Mouse (Mus musculus) MEL (cell line): ENCODE data around the gene P3h4.

ENCODE experiments used
- CHD2 ChIP-seq: IDR thresholded peaks from 2 replicates; pipeline ENCODE4 v1.6.1; 2011; ENCODE audit warnings: low read length, improper control_type of control experiment
- CTCF ChIP-seq, 3 experiments: IDR thresholded peaks in 2 of 3; conservative IDR thresholded peaks in 1 of 3; 2 replicates each; pipeline ENCODE4 v1.5.1; 2011 to 2012; ENCODE audit warnings: low read length in 3 of 3, low read depth in 2 of 3, mild to moderate bottlenecking in 2 of 3, improper control_type of control experiment in 1 of 3, inconsistent platforms in 1 of 3, mixed read lengths in 1 of 3, moderate library complexity in 1 of 3; ENCODE audit not compliant: control insufficient read depth in 1 of 3, insufficient read depth in 1 of 3, poor library complexity in 1 of 3, severe bottlenecking in 1 of 3
- ETS1 ChIP-seq: IDR thresholded peaks from 2 replicates; pipeline ENCODE4 v1.6.1; 2012; ENCODE audit warnings: low read depth, mild to moderate bottlenecking, inconsistent platforms, low read length, improper control_type of control experiment, moderate library complexity
- GATA1 ChIP-seq: IDR thresholded peaks from 2 replicates; pipeline ENCODE4 v1.6.1; 2011; ENCODE audit warnings: low read depth, low read length, improper control_type of control experiment
- HCFC1 ChIP-seq: IDR thresholded peaks from 2 replicates; pipeline ENCODE4 v1.6.1; 2012; ENCODE audit warnings: low read depth, mild to moderate bottlenecking, inconsistent platforms, low read length, improper control_type of control experiment, moderate library complexity
- KAT2A ChIP-seq: conservative IDR thresholded peaks from 2 replicates; pipeline ENCODE4 v1.6.1; 2012; ENCODE audit warnings: low read depth, low read length, improper control_type of control experiment, inconsistent platforms
- MAFK ChIP-seq: IDR thresholded peaks from 2 replicates; pipeline ENCODE4 v1.6.1; 2011; ENCODE audit warnings: low read depth, mild to moderate bottlenecking, low read length, improper control_type of control experiment, borderline replicate concordance
- MEF2A ChIP-seq: IDR thresholded peaks from 2 replicates; pipeline ENCODE4 v1.6.1; 2014; ENCODE audit warnings: low read depth, mild to moderate bottlenecking, inconsistent platforms, low read length, improper control_type of control experiment; ENCODE audit not compliant: poor library complexity, insufficient replicate concordance, severe bottlenecking; ENCODE audit errors: extremely low read depth
- MXI1 ChIP-seq: IDR thresholded peaks from 2 replicates; pipeline ENCODE4 v1.6.1; 2011; ENCODE audit warnings: mild to moderate bottlenecking, low read depth, low read length, improper control_type of control experiment
- POLR2A ChIP-seq, 2 experiments: IDR thresholded peaks; 2 replicates each; pipeline ENCODE4 v1.6.1; 2011 to 2012; ENCODE audit warnings: low read length in 2 of 2, mild to moderate bottlenecking in 2 of 2, control low read depth in 1 of 2, improper control_type of control experiment in 1 of 2, low read depth in 1 of 2, moderate library complexity in 1 of 2; ENCODE audit not compliant: control insufficient read depth in 1 of 2, insufficient read depth in 1 of 2, poor library complexity in 1 of 2
- USF1 ChIP-seq: IDR thresholded peaks from 2 replicates; pipeline ENCODE4 v1.6.1; 2014; ENCODE audit warnings: low read depth, mild to moderate bottlenecking, inconsistent platforms, low read length, improper control_type of control experiment, moderate library complexity
- ZMIZ1 ChIP-seq: IDR thresholded peaks from 2 replicates; pipeline ENCODE4 v1.6.1; 2012; ENCODE audit warnings: low read depth, mild to moderate bottlenecking, inconsistent platforms, low read length, improper control_type of control experiment, moderate library complexity
- ZNF384 ChIP-seq: IDR thresholded peaks from 2 replicates; pipeline ENCODE4 v1.6.1; 2012; ENCODE audit warnings: low read depth, mild to moderate bottlenecking, inconsistent platforms, low read length, improper control_type of control experiment

DNA sequence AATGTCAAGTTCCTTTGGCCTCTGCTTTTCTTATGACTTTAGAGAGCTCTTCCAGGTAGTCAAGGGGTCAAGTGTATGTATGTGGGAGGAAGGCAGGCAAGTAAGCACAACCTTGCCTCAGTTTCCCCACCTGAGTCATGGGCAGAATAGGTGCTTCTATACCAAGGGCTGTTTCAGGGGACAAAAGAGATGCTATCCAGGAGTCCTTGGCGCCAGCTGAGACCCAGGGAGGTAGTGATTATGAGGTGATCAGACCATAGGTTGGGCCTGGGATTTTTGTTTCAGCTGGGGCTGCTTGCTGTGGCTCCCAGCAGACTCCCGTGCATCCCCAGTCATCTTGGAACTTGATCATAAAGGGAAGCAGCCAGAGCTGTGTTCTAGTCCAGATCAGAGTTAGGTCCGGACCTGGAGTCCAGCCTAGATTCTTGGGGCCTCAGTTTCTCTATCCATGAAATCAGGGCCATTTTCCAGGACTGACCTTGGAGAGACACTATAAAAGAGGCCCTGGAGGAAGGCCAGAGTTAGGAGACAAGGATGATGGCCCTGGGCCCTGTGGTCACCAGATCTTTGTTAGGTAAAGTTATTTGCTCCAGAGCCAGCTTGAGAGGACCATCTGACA, 10.1 kb downstream of the P3h4 start:
- TF ChIP-seq CTCF (IDR thresholded peaks at IDR 0.05 in 2 of 3, conservative IDR thresholded peaks at IDR 0.05 in 1 of 3; ENCODE audit: control insufficient read depth in 1 of 3, insufficient read depth in 1 of 3, low read depth in 2 of 3, low read length in 3 of 3, poor library complexity in 1 of 3, severe bottlenecking in 1 of 3): no peak
- TF ChIP-seq ZMIZ1: no peak
- TF ChIP-seq KAT2A: no peak
- no peak for TF ChIP-seq GATA1
- TF ChIP-seq MAFK: no peak
- no peak for TF ChIP-seq MXI1
- TF ChIP-seq USF1: no peak
- TF ChIP-seq ZNF384: no peak
- no peak for TF ChIP-seq MEF2A
- no peak for TF ChIP-seq ETS1
- TF ChIP-seq HCFC1: no peak
- TF ChIP-seq CHD2: no peak
- no peak for TF ChIP-seq POLR2A (IDR thresholded peaks at IDR 0.05; ENCODE audit: control insufficient read depth in 1 of 2, insufficient read depth in 1 of 2, low read depth in 1 of 2, low read length in 2 of 2, poor library complexity in 1 of 2)
